Mouse (Mus musculus) stomach, postnatal 0 days (tissue): ENCODE measurements around the gene Sdk2. TPM values are rescaled to one million over a fixed set of nuclear protein-coding genes. Genes with fewer than 3 reads are reported as not detected.

Source experiments
- ATAC-seq: fragments of 200-750 bp; cut with Nextera tagmentation; 2 replicates; pipeline ENCODE4 v1.8.0; 2017; ENCODE audit not compliant: low FRiP score, low TSS enrichment
- DNase-seq: peaks from one replicate; pipeline ENCODE4 v3.0.0-alpha.2; 2016; ENCODE audit warnings: low spot score
- H3K27ac ChIP-seq: fragments of 300-500 bp; sonication (generic); replicated peaks from 2 replicates; pipeline ENCODE4 v1.5.1; 2014; ENCODE audit warnings: mild to moderate bottlenecking, control low read depth
- H3K27me3 ChIP-seq: fragments of 300-500 bp; sonication (generic); 2 replicates; pipeline ENCODE4 v1.6.1; 2014; ENCODE audit warnings: low read length; ENCODE audit not compliant: control insufficient read depth, insufficient read depth
- H3K36me3 ChIP-seq: fragments of 300-500 bp; sonication (generic); 2 replicates; pipeline ENCODE4 v1.6.1; 2014; ENCODE audit warnings: low read length, mixed read lengths; ENCODE audit not compliant: control insufficient read depth, insufficient read depth
- H3K4me1 ChIP-seq: fragments of 300-500 bp; sonication (generic); replicated peaks from 2 replicates; pipeline ENCODE4 v1.6.1; 2014; ENCODE audit warnings: antibody characterized with exemption; ENCODE audit not compliant: control insufficient read depth, insufficient read depth
- H3K4me2 ChIP-seq: fragments of 300-500 bp; sonication (generic); replicated peaks from 2 replicates; pipeline ENCODE4 v1.6.1; 2014; ENCODE audit warnings: low read depth, mild to moderate bottlenecking, control low read depth, moderate library complexity
- H3K4me3 ChIP-seq: fragments of 300-500 bp; sonication (generic); 2 replicates; pipeline ENCODE4 v1.5.1; 2014; ENCODE audit warnings: low read depth, low read length, control low read depth
- H3K9ac ChIP-seq: fragments of 300-500 bp; sonication (generic); 2 replicates; pipeline ENCODE4 v1.6.1; 2014; ENCODE audit warnings: mild to moderate bottlenecking, low read length, control low read depth, mixed read lengths
- H3K9me3 ChIP-seq: fragments of 300-500 bp; sonication (generic); 2 replicates; pipeline ENCODE4 v1.6.1; 2016; ENCODE audit warnings: low read length; ENCODE audit not compliant: control insufficient read depth
- CTCF ChIP-seq: IDR thresholded peaks from 2 replicates; pipeline ENCODE4 v1.5.1; 2016; ENCODE audit warnings: antibody characterized with exemption, low read depth, mild to moderate bottlenecking, moderate library complexity
- EP300 ChIP-seq: optimal IDR thresholded peaks from 2 replicates; pipeline ENCODE3; 2016; ENCODE audit warnings: antibody characterized with exemption
- WGBS: fragments of 180-500 bp; shearing (Covaris S2); extraction: QIAGEN DNeasy Blood & Tissue Kit; methylation state at CpG from one replicate; pipeline ENCODE4 v1.1.7; 2014; 5-methylcytosine and 5-hydroxymethylcytosine counted together
- polyA plus RNA-seq: library from polyadenylated mRNA; unstranded; fragments of >200 nt; fragmentation: Nextera tagmentation; extraction: Ambion mirVana; gene quantifications from 2 replicates; pipeline ENCODE4 v1.2.1, GENCODE M21; 2015

The Sdk2 gene
- polyA plus RNA-seq, 1 experiment from 2014 or later: 0.45 TPM

GRCm38 (mm10) chr11:114056351-114056750, 10.5 kb downstream of the Sdk2 start:
- no peaks in the 10 kb centered on the region for H3K27me3 ChIP-seq
- H3K27ac ChIP-seq: no peak overlapping the region
- H3K9me3 ChIP-seq: no peaks in the 10 kb centered on the region
- H3K4me2 ChIP-seq: no peak overlapping the region
- ATAC-seq (no peak), DNase-seq (no peak)
- WGBS: 48% methylated on average over 2 of the region's 2 CpGs
- no peaks in the 10 kb centered on the region for H3K36me3 ChIP-seq
- no peak for TF ChIP-seq CTCF
- no peak for TF ChIP-seq EP300
- no peak overlapping the region for H3K9ac ChIP-seq
- H3K4me1 ChIP-seq: no peaks in the 10 kb centered on the region
- no peak overlapping the region for H3K4me3 ChIP-seq

- no peak for TF ChIP-seq CTCF
- no peak for TF ChIP-seq EP300
- ATAC-seq (no peak), DNase-seq (no peak)
- Histone ChIP-seq H3K4me2 (no peak overlapping the region), H3K27ac (no peak overlapping the region), H3K9ac (no peak overlapping the region), H3K4me1 (no peaks in the 10 kb centered on the region), H3K9me3 (no peaks in the 10 kb centered on the region), H3K36me3 (no peaks in the 10 kb centered on the region), H3K27me3 (no peaks in the 10 kb centered on the region), H3K4me3 (no peak overlapping the region)
- 70% methylated on average over 17 of the region's 17 CpGs for WGBS
Observed at GRCm38 (mm10) chr11:114054581-114055315, 12.1 kb downstream of the Sdk2 start.

- 48% methylated on average over 4 of the region's 4 CpGs for WGBS
- Histone ChIP-seq H3K27ac (no peak overlapping the region), H3K4me2 (no peak overlapping the region), H3K4me3 (no peak overlapping the region), H3K9ac (no peak overlapping the region), H3K9me3 (no peaks in the 10 kb centered on the region), H3K27me3 (no peaks in the 10 kb centered on the region), H3K36me3 (no peaks in the 10 kb centered on the region), H3K4me1 (peaks cover 6% of the 10 kb centered on the region)
- no peak for TF ChIP-seq CTCF
- TF ChIP-seq EP300: no peak
- peak; percentile 47; the same call in 1 of the 2 replicates for ATAC-seq
- no peak for DNase-seq
Observed at GRCm38 (mm10) chr11:114051361-114051760, 15.5 kb downstream of the Sdk2 start.

GRCm38 (mm10) chr11:114050511-114050910, 16.3 kb downstream of the Sdk2 start:
- Histone ChIP-seq H3K9me3 (no peaks in the 10 kb centered on the region), H3K27ac (no peak overlapping the region), H3K4me3 (no peak overlapping the region), H3K27me3 (no peaks in the 10 kb centered on the region), H3K36me3 (no peaks in the 10 kb centered on the region), H3K4me2 (no peak overlapping the region), H3K4me1 (peaks cover 6% of the 10 kb centered on the region), H3K9ac (no peak overlapping the region)
- TF ChIP-seq CTCF: no peak
- 62% methylated on average over 3 of the region's 3 CpGs for WGBS
- DNase-seq (no peak), ATAC-seq (no peak)

GRCm38 (mm10) chr11:114047887-114048331, 18.9 kb downstream of the Sdk2 start:
- no peak overlapping the region for H3K4me3 ChIP-seq
- H3K4me2 ChIP-seq: no peak overlapping the region
- H3K27ac ChIP-seq: no peak overlapping the region
- H3K9ac ChIP-seq: peak overlapping the region; percentile 4; the same call in 1 of the 2 replicates
- ATAC-seq (no peak), DNase-seq (no peak)
- WGBS: 9% methylated on average over 10 of the region's 10 CpGs
- H3K27me3 ChIP-seq: no peaks in the 10 kb centered on the region
- no peak for TF ChIP-seq CTCF
- no peak for TF ChIP-seq EP300
- H3K4me1 ChIP-seq: peaks cover 6% of the 10 kb centered on the region
- H3K9me3 ChIP-seq: no peaks in the 10 kb centered on the region
- H3K36me3 ChIP-seq: no peaks in the 10 kb centered on the region

GRCm38 (mm10) chr11:114046927-114047326, 19.9 kb downstream of the Sdk2 start:
- no peak overlapping the region for H3K4me2 ChIP-seq

More at GRCm38 (mm10) chr11:114046927-114047326, 19.9 kb downstream of the Sdk2 start:
- Histone ChIP-seq H3K9ac (no peak overlapping the region), H3K4me1 (peaks cover 6% of the 10 kb centered on the region), H3K36me3 (no peaks in the 10 kb centered on the region), H3K4me3 (no peak overlapping the region), H3K27me3 (no peaks in the 10 kb centered on the region), H3K9me3 (no peaks in the 10 kb centered on the region), H3K27ac (no peak overlapping the region)
- 96% methylated on average over 5 of the region's 5 CpGs for WGBS
- TF ChIP-seq EP300: no peak
- TF ChIP-seq CTCF: peak; percentile 45
- ATAC-seq (no peak), DNase-seq (no peak)
